Mouse (Mus musculus): ENCODE data around the gene Sema6b. TPM values are rescaled to one million over a fixed set of nuclear protein-coding genes. Genes with fewer than 3 reads are reported as not detected.

The Sema6b gene
- total and polyA plus RNA-seq, 3 experiments: 0.71 to 2.2 (median 1.3) TPM

DNA sequence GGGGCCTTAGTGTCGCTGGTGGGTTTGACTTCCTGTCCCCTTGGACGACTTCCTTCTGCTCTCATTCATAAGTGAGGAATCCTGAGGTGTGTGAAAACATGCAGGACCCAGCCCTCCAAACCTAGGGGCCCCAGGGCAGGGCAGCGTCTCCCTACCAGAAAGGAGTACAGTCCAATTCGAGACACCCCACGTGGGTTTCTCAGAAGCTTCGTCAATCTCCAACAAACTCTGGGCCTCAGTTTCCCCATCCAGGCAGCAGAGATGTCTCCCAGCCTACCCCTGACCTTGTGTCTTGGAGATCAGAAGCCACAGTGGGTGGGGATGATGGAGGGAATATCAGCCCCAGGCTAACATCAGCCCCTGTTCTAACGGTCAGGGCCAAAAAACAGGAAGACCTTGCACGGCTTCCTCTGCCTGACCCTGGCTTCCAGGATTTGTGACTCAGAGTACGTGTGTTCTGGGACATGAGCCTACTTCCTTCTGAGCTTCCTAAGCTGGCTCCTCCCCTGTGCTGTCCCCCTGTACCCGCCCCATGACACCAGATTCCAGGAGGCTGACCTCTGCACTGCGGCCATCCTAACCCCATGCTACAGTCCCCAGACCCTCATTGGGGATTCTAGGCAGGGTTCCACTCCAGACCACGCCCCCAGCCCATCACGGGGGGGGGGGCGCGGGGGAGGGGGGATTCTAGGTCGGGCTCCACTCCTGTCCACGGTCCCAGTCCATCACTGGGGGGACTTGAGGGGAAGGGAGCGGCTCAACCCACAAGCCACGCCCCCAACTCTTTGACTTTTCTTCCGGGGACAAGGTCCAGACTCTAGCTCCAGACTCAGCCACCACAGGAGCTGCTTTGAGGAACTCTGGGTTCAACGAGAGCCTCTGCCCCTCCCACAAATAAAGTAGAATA, 6.4 kb downstream of the Sema6b start:
- Histone ChIP-seq H3K36me3 (replicated peaks in 1 of 2; ENCODE audit: control insufficient read depth in 1 of 2, insufficient read depth in 1 of 2, low read length in 1 of 2) (peaks cover 0 to 19% of the 10 kb centered on the region in 2 experiments), H3K9me3 (replicated peaks; ENCODE audit: low read length) (peaks cover 3% of the 10 kb centered on the region), H3K79me2 (replicated peaks; ENCODE audit: control insufficient read depth, extremely low read depth, insufficient read depth, poor library complexity, severe bottlenecking) (no peaks in the 10 kb centered on the region), H3K4me2 (ENCODE audit: insufficient read depth, low read depth, poor library complexity, severe bottlenecking) (peak overlapping the region; percentile 35), H3K27me3 (replicated peaks) (peaks cover 39% of the 10 kb centered on the region), H3K4me3 (replicated peaks in 1 of 3; ENCODE audit: low read depth in 2 of 3, low read length in 2 of 3, poor library complexity in 1 of 3) (peak overlapping the region; percentile 5 to 47 (median 45)), H3K27ac (ENCODE audit: insufficient read depth, low read depth) (peak overlapping the region; percentile 3; the same call in 1 of the 2 replicates), H3K9ac (ENCODE audit: insufficient read depth, low read depth) (peak overlapping the region; percentile 24), H3K4me1 (ENCODE audit: control insufficient read depth in 1 of 2, insufficient read depth in 2 of 2) (peaks cover 6 to 46% of the 10 kb centered on the region in 2 experiments; a peak in 3 of 4 replicates)
- peak; percentile 51 for DNase-seq (ENCODE audit: extremely low read depth)
- dilution Hi-C loops (cut with MboI; ENCODE audit: extremely low pct_ligation_motif_present, extremely low pct_unique_long_range_greater_than_20kb, low sequenced_read_pairs): no loop called here
- TF ChIP-seq MAX (IDR thresholded peaks at IDR 0.05; ENCODE audit: low read length) (no peak), MXI1 (IDR thresholded peaks at IDR 0.05; ENCODE audit: low read depth, low read length) (peak; percentile 64; the same call in 1 of the 2 replicates), TBP (conservative IDR thresholded peaks at IDR 0.05; ENCODE audit: low read depth, low read length) (0 out of 2 replicates have a peak, but pooled peaks have one; percentile 21), SMC3 (IDR thresholded peaks at IDR 0.05; ENCODE audit: low read depth, low read length) (no peak), NELFE (IDR thresholded peaks at IDR 0.05; ENCODE audit: low read depth, low read length) (peak; percentile 52; the same call in 1 of the 2 replicates), JUND (conservative IDR thresholded peaks at IDR 0.05; ENCODE audit: low read depth, low read length) (no peak), CHD2 (IDR thresholded peaks at IDR 0.05; ENCODE audit: low read length) (0 out of 2 replicates have a peak, but pooled peaks have one; percentile 12), MAZ (IDR thresholded peaks at IDR 0.05; ENCODE audit: low read depth, low read length) (0 out of 2 replicates have a peak, but pooled peaks have one; percentile 21), ELF1 (IDR thresholded peaks at IDR 0.05; ENCODE audit: low read depth, low read length) (peak; percentile 49)
- in situ Hi-C loops (cut with MboI; ENCODE audit: low pct_ligation_motif_present, low pct_unique_long_range_greater_than_20kb, low sequenced_read_pairs): loop anchor here (5.0 kb wide), 1 partner anchor 129 kb away; no protein-coding TSS in a partner anchor

DNA sequence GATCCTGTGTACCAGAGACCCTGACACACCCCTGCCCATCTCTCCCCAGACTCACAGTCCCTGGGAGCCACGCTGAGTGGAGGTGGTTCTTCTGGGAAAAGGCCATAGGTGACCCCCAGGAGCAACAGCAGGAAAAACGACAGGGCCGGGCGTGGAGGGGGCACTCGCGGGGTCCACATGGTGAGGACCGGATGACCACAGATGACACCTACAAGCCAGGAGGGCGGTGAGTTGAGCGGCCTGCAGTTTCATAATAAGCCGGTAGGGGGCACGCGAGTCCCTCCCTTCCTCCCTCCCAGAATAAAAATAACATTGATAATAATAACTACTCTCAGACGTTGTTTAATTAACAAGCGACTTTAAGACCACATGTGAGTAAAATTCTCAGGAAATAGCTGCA, 7.5 kb downstream of the Sema6b start:
- dilution Hi-C loops (cut with MboI; ENCODE audit: extremely low pct_ligation_motif_present, extremely low pct_unique_long_range_greater_than_20kb, low sequenced_read_pairs): no loop called here
- TF ChIP-seq UBTF (IDR thresholded peaks at IDR 0.05; ENCODE audit: low read depth, low read length): no peak
- no peak for TF ChIP-seq ZC3H11A (IDR thresholded peaks at IDR 0.05; ENCODE audit: low read depth, low read length)
- peak; percentile 35; the same call in 1 of the 2 replicates for TF ChIP-seq MAX (IDR thresholded peaks at IDR 0.05; ENCODE audit: low read length)
- TF ChIP-seq CTCF (conservative IDR thresholded peaks at IDR 0.05 in 1 of 2, IDR thresholded peaks at IDR 0.05 in 1 of 2; ENCODE audit: low read depth in 2 of 2, low read length in 2 of 2): peak; percentile 78 to 86
- no peak for TF ChIP-seq EP300 (IDR thresholded peaks at IDR 0.05; ENCODE audit: low read length)
- TF ChIP-seq RAD21 (IDR thresholded peaks at IDR 0.05; ENCODE audit: low read depth, low read length): peak; percentile 80
- no peak for TF ChIP-seq NELFE (IDR thresholded peaks at IDR 0.05; ENCODE audit: low read depth, low read length)
- no peak for TF ChIP-seq TCF12 (IDR thresholded peaks at IDR 0.05; ENCODE audit: low read depth, low read length)
- no peak for TF ChIP-seq RCOR1 (conservative IDR thresholded peaks at IDR 0.05; ENCODE audit: low read depth, low read length)
- no peak for TF ChIP-seq ZNF384 (IDR thresholded peaks at IDR 0.05; ENCODE audit: low read depth, low read length)
- TF ChIP-seq SIN3A (IDR thresholded peaks at IDR 0.05; ENCODE audit: low read length): no peak
- no peak for TF ChIP-seq HCFC1 (IDR thresholded peaks at IDR 0.05; ENCODE audit: low read depth, low read length)
- no peak for TF ChIP-seq PAX5 (IDR thresholded peaks at IDR 0.05; ENCODE audit: low read length)
- TF ChIP-seq SMC3 (IDR thresholded peaks at IDR 0.05; ENCODE audit: low read depth, low read length): peak; percentile 66
- no peak for TF ChIP-seq USF2 (conservative IDR thresholded peaks at IDR 0.05; ENCODE audit: low read depth, low read length)

More for the DNA sequence above, 7.5 kb downstream of the Sema6b start:
- peak; percentile 63 for DNase-seq (ENCODE audit: extremely low read depth)
- Histone ChIP-seq H3K79me2 (replicated peaks; ENCODE audit: control insufficient read depth, extremely low read depth, insufficient read depth, poor library complexity, severe bottlenecking) (no peaks in the 10 kb centered on the region), H3K9ac (ENCODE audit: insufficient read depth, low read depth) (no peak overlapping the region), H3K36me3 (replicated peaks in 1 of 2; ENCODE audit: control insufficient read depth in 1 of 2, insufficient read depth in 1 of 2, low read length in 1 of 2) (peaks cover 0 to 22% of the 10 kb centered on the region in 2 experiments), H3K4me3 (replicated peaks in 1 of 3; ENCODE audit: low read depth in 2 of 3, low read length in 2 of 3, poor library complexity in 1 of 3) (peak overlapping the region in 1 of 3 experiments; percentile 40), H3K9me3 (replicated peaks; ENCODE audit: low read length) (peaks cover 3% of the 10 kb centered on the region), H3K27me3 (replicated peaks) (peaks cover 29% of the 10 kb centered on the region), H3K4me2 (ENCODE audit: insufficient read depth, low read depth, poor library complexity, severe bottlenecking) (peak overlapping the region; percentile 69; the same call in 1 of the 2 replicates), H3K27ac (ENCODE audit: insufficient read depth, low read depth) (no peak overlapping the region), H3K4me1 (ENCODE audit: control insufficient read depth in 1 of 2, insufficient read depth in 2 of 2) (peaks cover 3 to 43% of the 10 kb centered on the region in 2 experiments; a peak in 3 of 4 replicates)
- in situ Hi-C loops (cut with MboI; ENCODE audit: low pct_ligation_motif_present, low pct_unique_long_range_greater_than_20kb, low sequenced_read_pairs): loop anchor here (5.0 kb wide), 1 partner anchor 130 kb away; no protein-coding TSS in a partner anchor
